Mouse (Mus musculus) central nervous system, embryonic 11.5 days (tissue): ENCODE results near the gene Pex11g. TPM values are rescaled to one million over a fixed set of nuclear protein-coding genes. Genes with fewer than 3 reads are reported as not detected.

Experiments used
- polyA plus RNA-seq: library from polyadenylated mRNA; depleted of rRNA; stranded (reverse); fragments of >200 nt; gene quantifications from 2 replicates; pipeline ENCODE4 v1.2.3, GENCODE M21; 2012; rRNA removed

Gene Pex11g
- 2.8 and 5.1 TPM in 2 replicates for polyA plus RNA-seq

DNA sequence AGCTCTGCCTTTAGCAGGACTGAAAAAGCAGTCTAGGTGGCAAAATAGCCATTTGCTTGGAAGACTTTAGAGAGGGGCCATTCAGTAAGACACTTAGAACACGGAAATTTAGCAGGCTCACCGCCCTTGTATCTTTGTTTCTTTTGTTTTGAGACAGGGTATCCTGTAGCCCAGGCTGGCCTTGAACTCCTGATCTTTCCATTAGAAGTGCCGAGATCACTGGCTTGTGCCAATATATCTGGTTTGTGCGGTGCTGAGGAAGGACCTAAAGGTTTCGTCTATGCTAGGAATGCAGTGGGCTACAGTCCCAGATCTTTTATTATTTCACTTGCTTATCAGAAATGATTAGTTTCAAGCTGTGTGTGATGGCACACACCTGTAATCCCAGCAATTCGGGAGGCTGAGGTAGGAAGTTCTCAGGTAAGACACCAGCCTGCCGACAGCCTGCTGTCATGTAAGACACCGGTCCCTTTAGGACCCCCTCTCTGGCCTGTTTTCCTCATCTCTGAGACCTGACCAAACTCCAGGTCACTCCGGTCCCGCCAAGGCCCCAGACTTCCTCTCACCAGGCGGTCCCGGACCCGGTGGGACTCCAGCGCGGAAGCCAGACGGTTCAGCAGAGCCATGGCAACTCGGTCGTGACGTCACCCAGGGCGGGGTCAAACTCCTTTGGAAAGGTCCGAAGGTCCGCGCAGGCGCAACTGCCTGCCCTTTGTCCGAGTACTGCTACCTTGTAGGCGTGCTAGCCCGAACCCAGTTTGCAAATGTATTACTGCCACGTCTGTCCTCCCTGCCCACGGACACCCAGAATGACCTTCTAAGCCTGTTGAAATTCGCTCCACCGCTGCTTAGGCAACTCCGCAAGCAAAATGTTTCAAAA, at the start of gene Pex11g:
Pex11g (minus strand) TSS at position 675 of the 880 bp plus-strand sequence.

DNA sequence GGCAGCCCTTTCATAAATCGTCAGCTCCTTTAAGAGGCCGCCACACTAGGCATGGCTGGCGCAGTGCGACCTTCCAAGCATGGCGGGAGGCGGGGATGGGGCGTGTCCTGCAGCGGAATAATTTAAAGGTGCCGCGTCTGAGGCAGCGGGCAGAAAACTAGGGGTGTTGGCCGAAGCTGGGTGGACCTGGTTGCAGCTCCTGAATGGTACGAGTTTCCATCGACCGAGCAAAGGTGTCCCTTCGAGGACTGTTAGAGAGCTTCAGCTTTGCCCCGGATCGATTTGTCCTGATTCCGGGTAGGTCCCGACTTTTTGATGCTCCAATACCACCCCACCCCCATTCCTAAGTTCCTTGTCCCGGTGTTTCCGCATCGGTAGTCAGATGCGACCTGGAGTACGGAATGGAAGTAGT, 47.8 kb upstream of the Pex11g start, which contains the start of gene Pnpla6:
Pnpla6 (plus strand) TSS at position 125 of the 412 bp plus-strand sequence.

GRCm38 (mm10) chr8:3500235-3501090, 33.0 kb upstream of the Pex11g start, which contains the start of gene Mcoln1:
Gene Mcoln1 (plus strand): TSS chr8:3500457.

GRCm38 (mm10) chr8:3492901-3493844, 25.7 kb upstream of the Pex11g start, which contains the start of gene Zfp358:
Gene Zfp358 (plus strand): TSS chr8:3493138.

DNA sequence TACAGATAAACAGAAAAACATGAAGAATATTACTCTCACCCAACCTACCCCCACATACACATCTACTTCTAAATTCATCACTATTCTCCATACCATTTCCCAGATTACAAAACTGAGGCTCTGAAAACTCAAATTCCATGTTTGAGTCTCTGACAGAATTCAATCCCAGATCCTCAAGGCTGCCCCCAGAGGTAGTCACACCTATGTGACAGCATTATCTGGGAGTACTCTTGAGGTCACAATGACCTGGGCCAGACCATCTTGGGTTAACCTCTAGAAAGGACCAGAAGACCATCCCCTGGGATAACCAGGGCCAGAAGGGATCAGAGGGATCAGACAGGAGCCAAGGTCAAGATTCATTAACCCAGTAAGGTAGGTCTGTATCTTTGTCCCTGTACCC, 3.1 kb upstream of the Pex11g start, which contains the start of gene Tex45:
Tex45 (plus strand) TSS at position 301 of the 400 bp plus-strand sequence.

Other genes starting within 250 kb of the Pex11g start
- 13.0 and 14.9 TPM in 2 replicates for gene Insr, start 188.1 kb downstream of the Pex11g start, polyA plus RNA-seq
- gene A430078G23Rik, start 114.3 kb downstream of the Pex11g start, polyA plus RNA-seq = 0.09 TPM in 1 of 2 replicates, not detected in the other
- gene Arhgef18, start 74.7 kb downstream of the Pex11g start, polyA plus RNA-seq = 23.7 and 31.7 TPM in 2 replicates
- 0.17 TPM in 1 of 2 replicates, not detected in the other for gene Tex45, start 3.2 kb upstream of the Pex11g start, polyA plus RNA-seq
- gene Zfp358, start 25.5 kb upstream of the Pex11g start, polyA plus RNA-seq = 65.4 and 81.6 TPM in 2 replicates
- gene Mcoln1, start 32.8 kb upstream of the Pex11g start, polyA plus RNA-seq = 127 and 133 TPM in 2 replicates
- gene Pnpla6, start 47.7 kb upstream of the Pex11g start, polyA plus RNA-seq = 32.3 and 37.8 TPM in 2 replicates
- gene C330021F23Rik, start 100.3 kb upstream of the Pex11g start, polyA plus RNA-seq = 4.3 and 5.4 TPM in 2 replicates
- 21.2 and 22.0 TPM in 2 replicates for gene Camsap3, start 119.6 kb upstream of the Pex11g start, polyA plus RNA-seq
- 66.9 and 67.5 TPM in 2 replicates for gene Xab2, start 153.6 kb upstream of the Pex11g start, polyA plus RNA-seq
- 69.2 and 71.1 TPM in 2 replicates for gene Pet100, start 153.9 kb upstream of the Pex11g start, polyA plus RNA-seq
- gene Pcp2, start 157.9 kb upstream of the Pex11g start, polyA plus RNA-seq = 1.6 TPM in 1 of 2 replicates, not detected in the other
- gene Stxbp2, start 163.3 kb upstream of the Pex11g start, polyA plus RNA-seq = 36.9 and 53.7 TPM in 2 replicates
- 0.14 and 0.26 TPM in 2 replicates for gene Retn, start 188.1 kb upstream of the Pex11g start, polyA plus RNA-seq
- 0.08 and 0.21 TPM in 2 replicates for gene Mcemp1, start 198.1 kb upstream of the Pex11g start, polyA plus RNA-seq
- gene Fcor, start 204.7 kb upstream of the Pex11g start, polyA plus RNA-seq = 3.5 and 7.5 TPM in 2 replicates
- 34.4 and 42.6 TPM in 2 replicates for gene Trappc5, start 208.6 kb upstream of the Pex11g start, polyA plus RNA-seq
- not detected in 2 replicates for gene Fcer2a, start 226.5 kb upstream of the Pex11g start, polyA plus RNA-seq